Mouse (Mus musculus) ES-E14 (cell line): ENCODE results near the gene C2cd4d. TPM values are rescaled to one million over a fixed set of nuclear protein-coding genes. Genes with fewer than 3 reads are reported as not detected.

Experiments used
- DNase-seq: peaks from one replicate; pipeline ENCODE4 v3.0.0-alpha.2; 2013; ENCODE audit warnings: low read depth, low spot score
- H3K27ac ChIP-seq: 2 replicates; pipeline ENCODE4 v1.5.1; 2012; ENCODE audit warnings: low read depth, mild to moderate bottlenecking, low read length, moderate library complexity, mixed read lengths; ENCODE audit not compliant: poor library complexity, insufficient read depth, severe bottlenecking
- H3K36me3 ChIP-seq: 2 replicates; pipeline ENCODE4 v1.6.1; 2012; ENCODE audit warnings: mild to moderate bottlenecking, low read length, moderate library complexity, mixed read lengths; ENCODE audit not compliant: control insufficient read depth, poor library complexity, insufficient read depth, severe bottlenecking
- H3K4me1 ChIP-seq, 2 experiments: fragments of 150-350 bp in 1 of 2; sonication (generic) in 1 of 2; 2 replicates each; pipeline ENCODE4 v1.6.1; 2012; ENCODE audit warnings: low read length in 2 of 2, mild to moderate bottlenecking in 1 of 2, mixed read lengths in 1 of 2; ENCODE audit not compliant: control insufficient read depth in 2 of 2, insufficient read depth in 2 of 2, poor library complexity in 1 of 2
- H3K4me3 ChIP-seq, 2 experiments: fragments of 150-350 bp in 1 of 2; sonication (generic) in 1 of 2; 2 replicates each; pipeline ENCODE4 v1.5.1; 2012; ENCODE audit warnings: low read length in 2 of 2, low read depth in 1 of 2, mild to moderate bottlenecking in 1 of 2, mixed read lengths in 1 of 2; ENCODE audit not compliant: insufficient read depth in 1 of 2, poor library complexity in 1 of 2, severe bottlenecking in 1 of 2
- H3K9ac ChIP-seq: 2 replicates; pipeline ENCODE4 v1.6.1; 2012; ENCODE audit warnings: low read depth, mild to moderate bottlenecking, low read length, mixed read lengths; ENCODE audit not compliant: poor library complexity, insufficient read depth, severe bottlenecking
- H3K9me3 ChIP-seq: fragments of 150-350 bp; sonication (generic); 2 replicates; pipeline ENCODE4 v1.6.1; 2012; ENCODE audit warnings: low read depth, mild to moderate bottlenecking, low read length; ENCODE audit not compliant: control insufficient read depth, insufficient read depth
- CHD2 ChIP-seq: IDR thresholded peaks from 2 replicates; pipeline ENCODE4 v1.6.1; 2014; ENCODE audit warnings: mild to moderate bottlenecking, low read depth, low read length, inconsistent platforms
- HCFC1 ChIP-seq: IDR thresholded peaks from 2 replicates; pipeline ENCODE4 v1.6.1; 2012; ENCODE audit warnings: low read length, inconsistent platforms, borderline replicate concordance; ENCODE audit not compliant: insufficient read depth
- MAFK ChIP-seq: IDR thresholded peaks from 2 replicates; pipeline ENCODE4 v1.6.1; 2014; ENCODE audit warnings: mild to moderate bottlenecking, low read depth, low read length, inconsistent platforms; ENCODE audit not compliant: insufficient read depth
- ZC3H11A ChIP-seq: IDR thresholded peaks from 2 replicates; pipeline ENCODE4 v1.6.1; 2012; ENCODE audit warnings: low read depth, mild to moderate bottlenecking, inconsistent platforms, low read length, borderline replicate concordance
- ZNF384 ChIP-seq: IDR thresholded peaks from 2 replicates; pipeline ENCODE4 v1.6.1; 2012; ENCODE audit warnings: low read depth, low read length, inconsistent platforms
- in situ Hi-C, 2 experiments: fragments of 600-800 bp; cut with MboI; formaldehyde crosslinking; loops; one replicate each; pipeline ENCODE4 v1.15.1; 2025; ENCODE audit warnings: low sequenced_read_pairs in 2 of 2, inconsistent platforms in 1 of 2; ENCODE audit not compliant: unreplicated experiment in 2 of 2
- total RNA-seq: library from RNA; depleted of rRNA; stranded (reverse); fragments of 300-350 nt; gene quantifications from 2 replicates; pipeline ENCODE4 v1.2.3, GENCODE M21; 2012; rRNA removed

The C2cd4d gene
- total RNA-seq: not detected in 2 replicates

GRCm38 (mm10) chr3:94362138-94362537 is at the start of gene C2cd4d:
Gene C2cd4d, plus strand, starts transcription at chr3:94362438.
- Histone ChIP-seq H3K4me1 (no peaks in the 10 kb centered on the region), H3K9ac (no peak within 1 kb of the TSS), H3K4me3 (peak within 1 kb of the TSS; percentile 59 to 66), H3K27ac (no peak within 1 kb of the TSS), H3K9me3 (no peaks in the 10 kb centered on the region), H3K36me3 (no peaks in the 10 kb centered on the region)
- in situ Hi-C loops: no loop called here
- DNase-seq: no peak
- TF ChIP-seq HCFC1: no peak
- no peak for TF ChIP-seq ZNF384
- no peak for TF ChIP-seq CHD2
- TF ChIP-seq ZC3H11A: no peak
- no peak for TF ChIP-seq MAFK

GRCm38 (mm10) chr3:94328681-94329080 is 33.6 kb upstream of the C2cd4d start:
- no peaks in the 10 kb centered on the region for H3K4me1 ChIP-seq
- in situ Hi-C loops: no loop called here
- H3K4me3 ChIP-seq: no peak overlapping the region
- TF ChIP-seq ZC3H11A (no peak), ZNF384 (no peak)
- no peaks in the 10 kb centered on the region for H3K36me3 ChIP-seq
- no peak overlapping the region for H3K27ac ChIP-seq
- no peak for DNase-seq
- no peak overlapping the region for H3K9ac ChIP-seq
- H3K9me3 ChIP-seq: no peaks in the 10 kb centered on the region

DNA sequence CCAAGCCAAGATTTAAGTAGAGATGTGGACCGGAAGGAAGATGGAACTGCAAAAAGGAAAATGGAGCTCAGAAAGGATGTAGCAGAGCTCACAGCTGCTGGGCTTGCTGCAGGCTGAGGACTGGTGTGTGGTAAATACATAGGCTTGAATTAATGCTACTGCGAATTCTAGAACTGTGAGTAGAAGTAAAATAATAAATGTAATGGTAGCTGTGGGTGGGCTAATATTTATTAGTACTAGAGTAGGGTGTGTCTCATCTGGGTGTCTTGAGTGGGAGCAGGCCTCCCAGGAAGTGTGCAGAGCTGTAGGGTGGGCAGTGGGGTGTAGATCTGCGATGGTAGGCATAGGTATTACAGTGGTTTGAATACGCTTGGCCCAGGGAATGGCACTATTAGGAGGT is 27.8 kb upstream of the C2cd4d start:
- in situ Hi-C loops: no loop called here
- Histone ChIP-seq H3K36me3 (no peaks in the 10 kb centered on the region), H3K4me1 (peaks cover 0 to 2% of the 10 kb centered on the region in 2 experiments; a peak in 1 of 4 replicates), H3K4me3 (no peak overlapping the region), H3K27ac (no peak overlapping the region), H3K9ac (no peak overlapping the region), H3K9me3 (no peaks in the 10 kb centered on the region)
- TF ChIP-seq CHD2: no peak
- no peak for TF ChIP-seq ZNF384
- TF ChIP-seq MAFK: no peak
- TF ChIP-seq ZC3H11A: no peak
- no peak for TF ChIP-seq HCFC1
- no peak for DNase-seq

DNA sequence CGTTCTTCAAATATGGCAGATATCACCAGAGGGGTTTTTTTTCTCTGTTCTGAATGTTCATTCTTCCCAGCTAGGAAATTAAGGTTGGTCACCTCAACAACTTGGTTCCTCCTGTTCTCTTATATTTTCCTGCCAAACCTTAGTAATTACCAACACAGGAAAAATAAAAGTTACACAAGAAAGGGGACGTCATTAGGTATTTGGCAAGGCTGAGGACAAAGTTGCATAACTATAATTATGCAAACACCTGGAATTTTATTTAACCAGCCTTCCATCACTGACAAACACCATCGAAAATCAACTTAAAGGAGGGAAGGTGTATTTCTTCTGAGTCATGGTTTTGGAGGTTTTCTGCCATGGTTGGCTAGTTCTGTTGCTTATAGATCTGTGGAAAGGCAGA is 23.7 kb upstream of the C2cd4d start:
- H3K4me3 ChIP-seq: no peak overlapping the region
- no peak overlapping the region for H3K27ac ChIP-seq
- H3K36me3 ChIP-seq: no peaks in the 10 kb centered on the region
- in situ Hi-C loops: no loop called here
- no peak for DNase-seq
- peaks cover 0 to 2% of the 10 kb centered on the region in 2 experiments; a peak in 1 of 4 replicates for H3K4me1 ChIP-seq
- no peaks in the 10 kb centered on the region for H3K9me3 ChIP-seq
- no peak overlapping the region for H3K9ac ChIP-seq
- no peak for TF ChIP-seq MAFK
- TF ChIP-seq ZNF384: no peak
- TF ChIP-seq HCFC1: no peak
- no peak for TF ChIP-seq CHD2
- TF ChIP-seq ZC3H11A: no peak

DNA sequence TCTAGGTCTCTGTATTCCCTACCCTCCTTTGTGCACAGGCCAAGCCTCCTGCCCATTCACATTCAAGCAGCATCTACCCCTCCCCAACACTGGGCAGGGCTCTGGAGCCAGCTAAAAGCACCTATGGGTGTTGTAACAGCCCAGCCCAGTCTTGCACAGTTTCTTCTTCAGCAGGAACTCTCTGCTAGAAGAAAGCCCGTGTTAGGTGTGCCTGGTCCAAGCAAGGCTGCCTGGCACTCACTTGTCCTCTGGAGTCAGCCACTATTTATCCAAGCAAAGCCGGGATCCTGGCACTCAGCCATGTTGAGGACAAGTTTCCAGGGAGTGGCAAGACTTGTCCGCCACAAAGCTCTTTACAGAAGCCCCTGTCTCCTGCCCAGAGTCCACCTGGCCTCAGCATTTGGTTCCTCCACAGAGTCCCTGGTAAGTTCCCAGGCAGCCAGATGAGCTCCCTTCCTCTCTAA is 20.2 kb upstream of the C2cd4d start, which contains the start of gene Them5:
Them5 (plus strand) TSS at position 141 of the 464 bp plus-strand sequence.
- Histone ChIP-seq H3K27ac (no peak within 1 kb of the TSS), H3K9ac (no peak within 1 kb of the TSS), H3K9me3 (no peaks in the 10 kb centered on the region), H3K36me3 (no peaks in the 10 kb centered on the region), H3K4me1 (peaks cover 0 to 2% of the 10 kb centered on the region in 2 experiments; a peak in 1 of 4 replicates), H3K4me3 (no peak within 1 kb of the TSS)
- no peak for TF ChIP-seq ZC3H11A
- no peak for TF ChIP-seq MAFK
- no peak for TF ChIP-seq ZNF384
- TF ChIP-seq CHD2: no peak
- no peak for TF ChIP-seq HCFC1
- DNase-seq: no peak
- in situ Hi-C loops: no loop called here
